Mouse (Mus musculus) kidney, embryonic 14.5 days (tissue): ENCODE results near the gene Wdr46. TPM values are rescaled to one million over a fixed set of nuclear protein-coding genes. Genes with fewer than 3 reads are reported as not detected.
"Not testable (repeated sequence)": the region's sequence is repeated elsewhere in the genome, so short reads cannot be mapped to it uniquely, and the experiment has no call there.

Experiments
- ATAC-seq: fragments of 200-750 bp; cut with Nextera tagmentation; 2 replicates; pipeline ENCODE4 v1.8.0; 2017; ENCODE audit warnings: moderate number of reproducible peaks, mild to moderate bottlenecking, moderate TSS enrichment, moderate library complexity; ENCODE audit not compliant: low FRiP score, low TSS enrichment
- H3K27ac ChIP-seq: fragments of 300-500 bp; sonication (generic); 2 replicates; pipeline ENCODE4 v1.5.1; 2014; ENCODE audit warnings: low read depth, mild to moderate bottlenecking, low read length, moderate library complexity, mixed read lengths
- H3K27me3 ChIP-seq: fragments of 300-500 bp; sonication (generic); 2 replicates; pipeline ENCODE4 v1.6.1; 2014; ENCODE audit warnings: mild to moderate bottlenecking, low read length; ENCODE audit not compliant: control insufficient read depth, insufficient read depth
- H3K36me3 ChIP-seq: fragments of 300-500 bp; sonication (generic); 2 replicates; pipeline ENCODE4 v1.6.1; 2014; ENCODE audit warnings: low read length, mixed read lengths; ENCODE audit not compliant: control insufficient read depth, insufficient read depth
- H3K4me1 ChIP-seq: fragments of 300-500 bp; sonication (generic); 2 replicates; pipeline ENCODE4 v1.6.1; 2014; ENCODE audit warnings: low read length, mixed read lengths; ENCODE audit not compliant: control insufficient read depth, insufficient read depth
- H3K4me2 ChIP-seq: fragments of 300-500 bp; sonication (generic); replicated peaks from 2 replicates; pipeline ENCODE4 v1.6.1; 2014; ENCODE audit warnings: low read depth, mild to moderate bottlenecking, low read length
- H3K4me3 ChIP-seq: fragments of 300-500 bp; sonication (generic); 2 replicates; pipeline ENCODE4 v1.5.1; 2014; ENCODE audit warnings: mild to moderate bottlenecking, low read length
- H3K9ac ChIP-seq: fragments of 300-500 bp; sonication (generic); 2 replicates; pipeline ENCODE4 v1.6.1; 2014; ENCODE audit warnings: low read depth, mild to moderate bottlenecking, low read length, moderate library complexity
- H3K9me3 ChIP-seq: fragments of 300-500 bp; sonication (generic); 2 replicates; pipeline ENCODE4 v1.6.1; 2016; ENCODE audit warnings: low read length; ENCODE audit not compliant: control insufficient read depth
- WGBS: fragments of 180-500 bp; shearing (Covaris S2); extraction: QIAGEN DNeasy Blood & Tissue Kit; methylation state at CpG from one replicate; pipeline ENCODE4 v1.1.7; 2014; 5-methylcytosine and 5-hydroxymethylcytosine counted together
- polyA plus RNA-seq: library from polyadenylated mRNA; unstranded; fragments of >200 nt; fragmentation: Nextera tagmentation; extraction: Ambion mirVana; gene quantifications from 2 replicates; pipeline ENCODE4 v1.2.1, GENCODE M21; 2014

The Wdr46 gene
- polyA plus RNA-seq, 1 experiment from 2014 or later, result 37.8 TPM

GRCm38 (mm10) chr17:33900989-33901314 lies 39.5 kb upstream of the Wdr46 start:
- H3K36me3 ChIP-seq, result no peaks in the 10 kb centered on the region
- ATAC-seq, result no peak
- no peak overlapping the region for H3K4me3 ChIP-seq
- H3K27me3 ChIP-seq, result no peaks in the 10 kb centered on the region
- no peak overlapping the region for H3K9ac ChIP-seq
- no peaks in the 10 kb centered on the region for H3K4me1 ChIP-seq
- H3K4me2 ChIP-seq, result no peak overlapping the region
- 89% methylated on average over 4 of the region's 4 CpGs for WGBS
- H3K9me3 ChIP-seq, result no peaks in the 10 kb centered on the region
- no peak overlapping the region for H3K27ac ChIP-seq

- no peaks in the 10 kb centered on the region for H3K4me1 ChIP-seq
- no peaks in the 10 kb centered on the region for H3K9me3 ChIP-seq
- no peak overlapping the region for H3K9ac ChIP-seq
- no peak overlapping the region for H3K4me3 ChIP-seq
- no peaks in the 10 kb centered on the region for H3K36me3 ChIP-seq
- 66% methylated on average over 4 of the region's 4 CpGs for WGBS
- no peak overlapping the region for H3K4me2 ChIP-seq
- no peaks in the 10 kb centered on the region for H3K27me3 ChIP-seq
- H3K27ac ChIP-seq, result no peak overlapping the region
- no peak for ATAC-seq
Measured at GRCm38 (mm10) chr17:33901653-33902052, 38.8 kb upstream of the Wdr46 start.

GRCm38 (mm10) chr17:33902079-33902478 lies 38.4 kb upstream of the Wdr46 start:
- ATAC-seq, result no peak
- H3K4me2 ChIP-seq, result no peak overlapping the region
- H3K27ac ChIP-seq, result no peak overlapping the region
- WGBS, result 20% methylated on average over 4 of the region's 4 CpGs
- no peaks in the 10 kb centered on the region for H3K27me3 ChIP-seq
- H3K9ac ChIP-seq, result no peak overlapping the region
- H3K36me3 ChIP-seq, result no peaks in the 10 kb centered on the region
- H3K4me3 ChIP-seq, result no peak overlapping the region
- no peaks in the 10 kb centered on the region for H3K9me3 ChIP-seq
- no peaks in the 10 kb centered on the region for H3K4me1 ChIP-seq

DNA sequence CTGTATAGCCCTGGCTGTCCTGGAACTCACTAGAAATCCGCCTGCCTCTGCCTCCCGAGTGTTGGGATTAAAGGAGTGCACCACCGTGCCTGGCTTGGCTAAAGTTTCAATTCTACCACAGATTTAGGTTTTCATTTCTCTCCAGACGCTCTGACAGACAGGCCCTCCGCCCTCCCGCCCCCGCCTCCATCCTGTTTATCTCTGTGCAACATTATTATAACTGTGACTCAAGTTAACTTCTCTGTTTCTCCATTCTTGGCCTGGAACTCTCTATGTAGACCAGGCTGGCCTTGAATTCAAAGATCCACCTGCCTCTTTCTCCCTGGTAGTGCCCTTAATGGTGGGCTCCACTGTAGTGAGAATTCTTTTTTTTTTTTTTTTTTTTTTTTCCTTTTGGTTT lies 38.0 kb upstream of the Wdr46 start:
- H3K9ac ChIP-seq, result no peak overlapping the region
- no peaks in the 10 kb centered on the region for H3K9me3 ChIP-seq
- no peak for ATAC-seq
- 75% methylated on average over 7 of the region's 7 CpGs for WGBS
- H3K4me1 ChIP-seq, result no peaks in the 10 kb centered on the region
- H3K4me2 ChIP-seq, result no peak overlapping the region
- no peaks in the 10 kb centered on the region for H3K36me3 ChIP-seq
- H3K4me3 ChIP-seq, result no peak overlapping the region
- no peaks in the 10 kb centered on the region for H3K27me3 ChIP-seq
- H3K27ac ChIP-seq, result no peak overlapping the region

DNA sequence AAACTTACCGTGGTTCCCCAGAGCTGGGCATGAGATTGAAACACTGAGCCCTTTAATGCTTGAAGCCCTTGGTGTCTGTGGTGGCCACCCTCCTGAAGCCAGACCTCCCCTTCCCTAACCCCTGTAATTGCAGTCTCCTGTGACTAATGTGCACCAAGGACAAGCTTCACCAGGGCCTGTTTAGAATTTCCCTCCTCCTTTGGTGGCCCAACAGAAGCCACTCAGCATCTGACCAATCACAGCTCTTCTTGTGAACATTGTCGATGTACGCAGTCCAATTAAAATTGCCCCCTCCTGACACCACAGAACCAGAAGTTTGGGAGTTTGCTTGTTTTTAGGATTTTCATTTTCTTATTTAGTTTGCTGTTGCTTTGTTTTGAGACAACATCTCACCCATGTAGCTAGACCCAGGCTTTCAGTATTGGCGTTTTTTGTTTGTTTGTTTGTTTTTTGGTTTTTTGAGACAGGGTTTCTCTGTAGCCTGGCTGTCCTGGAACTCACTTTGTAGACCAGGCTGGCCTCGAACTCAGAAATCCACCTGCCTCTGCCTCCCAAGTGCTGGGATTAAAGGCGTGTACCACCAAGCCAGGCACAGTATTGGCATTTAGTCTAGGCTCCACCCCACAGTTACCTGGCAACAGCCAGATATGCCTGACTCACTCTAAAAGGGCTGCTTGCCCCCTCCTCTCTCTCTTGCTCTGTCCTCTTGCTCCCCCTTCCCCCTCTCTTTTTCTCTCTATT lies 36.4 kb upstream of the Wdr46 start:
- H3K4me1 ChIP-seq, ATAC-seq, H3K9ac ChIP-seq, H3K27ac ChIP-seq, H3K4me3 ChIP-seq, H3K36me3 ChIP-seq, H3K27me3 ChIP-seq, H3K4me2 ChIP-seq, H3K9me3 ChIP-seq: not testable (repeated sequence)
- 71% methylated on average over 6 of the region's 6 CpGs for WGBS

GRCm38 (mm10) chr17:33904835-33905234 lies 35.6 kb upstream of the Wdr46 start, which contains the start of gene Platr17:
Gene Platr17, plus strand, starts transcription at chr17:33905135.
- H3K27ac ChIP-seq, H3K4me2 ChIP-seq, H3K4me1 ChIP-seq, ATAC-seq, H3K4me3 ChIP-seq, H3K9me3 ChIP-seq, H3K27me3 ChIP-seq, H3K36me3 ChIP-seq, H3K9ac ChIP-seq: not testable (repeated sequence)
- 24% methylated on average over 4 of the region's 4 CpGs for WGBS

GRCm38 (mm10) chr17:33908331-33909076 lies 32.0 kb upstream of the Wdr46 start:
- H3K9me3 ChIP-seq, result no peaks in the 10 kb centered on the region
- peak overlapping the region; percentile 89 for H3K27ac ChIP-seq
- peaks cover 26% of the 10 kb centered on the region for H3K36me3 ChIP-seq
- peak overlapping the region; percentile 80 for H3K4me3 ChIP-seq
- ATAC-seq, result peak; percentile 59; the same call in 1 of the 2 replicates
- no peaks in the 10 kb centered on the region for H3K27me3 ChIP-seq
- under 1% methylated on average over 43 of the region's 44 CpGs for WGBS
- H3K4me2 ChIP-seq, result peak overlapping the region; percentile 99
- H3K9ac ChIP-seq, result peak overlapping the region; percentile 73
- H3K4me1 ChIP-seq, result peaks cover 17% of the 10 kb centered on the region

GRCm38 (mm10) chr17:33909077-33909868 lies 31.2 kb upstream of the Wdr46 start, which contains the start of gene Daxx:
Gene Daxx, plus strand, starts transcription at chr17:33909414.
- WGBS, result under 1% methylated on average over 68 of the region's 68 CpGs
- peaks cover 34% of the 10 kb centered on the region for H3K36me3 ChIP-seq
- H3K4me1 ChIP-seq, result peaks cover 17% of the 10 kb centered on the region
- peak within 1 kb of the TSS; percentile 79 for H3K9ac ChIP-seq
- peak; percentile 96 for ATAC-seq
- peak within 1 kb of the TSS; percentile 89 for H3K27ac ChIP-seq
- peak within 1 kb of the TSS; percentile 80 for H3K4me3 ChIP-seq
- peak within 1 kb of the TSS; percentile 99 for H3K4me2 ChIP-seq
- H3K27me3 ChIP-seq, result no peaks in the 10 kb centered on the region
- H3K9me3 ChIP-seq, result no peaks in the 10 kb centered on the region
